Mouse (Mus musculus) bone marrow macrophage, adult 2 months (primary cell): ENCODE data around the gene Lefty1.

Experiments
- CTCF ChIP-seq: IDR thresholded peaks from 2 replicates; pipeline ENCODE4 v1.5.1; 2012; ENCODE audit warnings: low read depth, mild to moderate bottlenecking, low read length, moderate library complexity
- POLR2A ChIP-seq: IDR thresholded peaks from 2 replicates; pipeline ENCODE4 v1.6.1; 2012; ENCODE audit warnings: mild to moderate bottlenecking, low read depth, low read length, borderline replicate concordance

- TF ChIP-seq POLR2A (no peak), CTCF (no peak)
Observed at GRCm38 (mm10) chr1:180986701-180987100, 51.9 kb downstream of the Lefty1 start.
